Mouse (Mus musculus) forebrain, embryonic 15.5 days (tissue): ENCODE data around the gene Acp2. TPM values are rescaled to one million over a fixed set of nuclear protein-coding genes. Genes with fewer than 3 reads are reported as not detected.
A peak's percentile ranks its signal among the peaks of the same experiment; 100 is the strongest.

ENCODE experiments used
- ATAC-seq: fragments of 200-750 bp; cut with Nextera tagmentation; replicated peaks from 2 replicates; pipeline ENCODE4 v1.8.0; 2017; ENCODE audit warnings: mild to moderate bottlenecking, moderate TSS enrichment, moderate library complexity
- H3K27ac ChIP-seq: fragments of 300-500 bp; sonication (generic); replicated peaks from 2 replicates; pipeline ENCODE4 v1.5.1; 2015; ENCODE audit warnings: mild to moderate bottlenecking, inconsistent platforms
- H3K27me3 ChIP-seq: fragments of 300-500 bp; sonication (generic); 2 replicates; pipeline ENCODE4 v1.6.1; 2015; ENCODE audit warnings: inconsistent platforms
- H3K36me3 ChIP-seq: fragments of 300-500 bp; sonication (generic); 2 replicates; pipeline ENCODE4 v1.6.1; 2015; ENCODE audit warnings: mild to moderate bottlenecking, inconsistent platforms
- H3K4me1 ChIP-seq: fragments of 300-500 bp; sonication (generic); 2 replicates; pipeline ENCODE4 v1.6.1; 2015; ENCODE audit warnings: inconsistent platforms
- H3K4me2 ChIP-seq: fragments of 300-500 bp; sonication (generic); replicated peaks from 2 replicates; pipeline ENCODE4 v1.6.1; 2015; ENCODE audit warnings: mild to moderate bottlenecking, inconsistent platforms
- H3K4me3 ChIP-seq: fragments of 300-500 bp; sonication (generic); 2 replicates; pipeline ENCODE4 v1.5.1; 2015; ENCODE audit warnings: mild to moderate bottlenecking, inconsistent platforms
- H3K9ac ChIP-seq: fragments of 300-500 bp; sonication (generic); replicated peaks from 2 replicates; pipeline ENCODE4 v1.6.1; 2015; ENCODE audit warnings: mild to moderate bottlenecking, inconsistent platforms
- H3K9me3 ChIP-seq: fragments of 300-500 bp; sonication (generic); 2 replicates; pipeline ENCODE4 v1.6.1; 2016; ENCODE audit warnings: inconsistent platforms
- WGBS: fragments of 180-500 bp; shearing (Covaris S2); methylation state at CpG from one replicate; pipeline ENCODE4 v1.1.7; 2015; ENCODE audit warnings: mixed read lengths; 5-methylcytosine and 5-hydroxymethylcytosine counted together
- polyA plus RNA-seq: library from polyadenylated mRNA; unstranded; fragments of >200 nt; fragmentation: Nextera tagmentation; extraction: Ambion mirVana; gene quantifications from 2 replicates; pipeline ENCODE4 v1.2.1, GENCODE M21; 2015

Gene Acp2
- 36.1 and 36.9 TPM in 2 replicates for polyA plus RNA-seq

GRCm38 (mm10) chr2:91202222-91202971 lies at the start of gene Acp2, which contains the start of gene Nr1h3:
TSS of gene Acp2 (plus strand) at chr2:91202885.
TSS of gene Nr1h3 (minus strand) at chr2:91202834.
- peaks cover 30% of the 10 kb centered on the region for H3K4me1 ChIP-seq
- WGBS: 4% methylated on average over 28 of the region's 28 CpGs
- peak within 1 kb of the TSS; percentile 67 for H3K4me2 ChIP-seq
- H3K27me3 ChIP-seq: no peaks in the 10 kb centered on the region
- no peaks in the 10 kb centered on the region for H3K9me3 ChIP-seq
- peak within 1 kb of the TSS; percentile 86 for H3K9ac ChIP-seq
- ATAC-seq: peak; percentile 98
- H3K36me3 ChIP-seq: peaks cover 25% of the 10 kb centered on the region
- H3K27ac ChIP-seq: peak within 1 kb of the TSS; percentile 89
- H3K4me3 ChIP-seq: peak within 1 kb of the TSS; percentile 74

GRCm38 (mm10) chr2:91152885-91153377 lies 49.8 kb upstream of the Acp2 start:
- ATAC-seq: no peak
- Histone ChIP-seq H3K27ac (no peak overlapping the region), H3K4me1 (no peaks in the 10 kb centered on the region), H3K4me2 (no peak overlapping the region), H3K9me3 (no peaks in the 10 kb centered on the region), H3K4me3 (no peak overlapping the region), H3K9ac (no peak overlapping the region), H3K36me3 (peaks cover 71% of the 10 kb centered on the region), H3K27me3 (no peaks in the 10 kb centered on the region)
- WGBS: 90% methylated on average over 3 of the region's 3 CpGs

GRCm38 (mm10) chr2:91154091-91154490 lies 48.6 kb upstream of the Acp2 start:
- Histone ChIP-seq H3K27ac (no peak overlapping the region), H3K36me3 (peaks cover 72% of the 10 kb centered on the region), H3K4me2 (no peak overlapping the region), H3K27me3 (no peaks in the 10 kb centered on the region), H3K9me3 (no peaks in the 10 kb centered on the region), H3K4me3 (no peak overlapping the region), H3K9ac (no peak overlapping the region), H3K4me1 (no peaks in the 10 kb centered on the region)
- 92% methylated on average over 3 of the region's 3 CpGs for WGBS
- ATAC-seq: no peak

- WGBS: 37% methylated on average over 6 of the region's 6 CpGs
These were observed 45.5 kb upstream of the Acp2 start for GRCm38 (mm10) chr2:91157002-91157752.

GRCm38 (mm10) chr2:91160591-91160990 lies 42.1 kb upstream of the Acp2 start:
- Histone ChIP-seq H3K9me3 (no peaks in the 10 kb centered on the region), H3K4me2 (no peak overlapping the region), H3K4me3 (no peak overlapping the region), H3K27ac (no peak overlapping the region), H3K4me1 (no peaks in the 10 kb centered on the region), H3K27me3 (no peaks in the 10 kb centered on the region), H3K36me3 (peaks cover 89% of the 10 kb centered on the region), H3K9ac (no peak overlapping the region)
- ATAC-seq: no peak
- WGBS: 93% methylated on average over 6 of the region's 6 CpGs

More at GRCm38 (mm10) chr2:91157002-91157752, 45.5 kb upstream of the Acp2 start:
- no peaks in the 10 kb centered on the region for H3K4me1 ChIP-seq
- H3K9ac ChIP-seq: no peak overlapping the region
- no peaks in the 10 kb centered on the region for H3K9me3 ChIP-seq
- ATAC-seq: no peak
- no peak overlapping the region for H3K4me2 ChIP-seq
- no peaks in the 10 kb centered on the region for H3K27me3 ChIP-seq
- no peak overlapping the region for H3K27ac ChIP-seq
- peaks cover 87% of the 10 kb centered on the region for H3K36me3 ChIP-seq
- H3K4me3 ChIP-seq: no peak overlapping the region

- ATAC-seq: no peak
- Histone ChIP-seq H3K27me3 (no peaks in the 10 kb centered on the region), H3K9me3 (no peaks in the 10 kb centered on the region), H3K4me1 (no peaks in the 10 kb centered on the region), H3K9ac (no peak overlapping the region), H3K4me2 (no peak overlapping the region), H3K4me3 (no peak overlapping the region), H3K27ac (no peak overlapping the region), H3K36me3 (peaks cover 89% of the 10 kb centered on the region)
- 90% methylated on average over 4 of the region's 4 CpGs for WGBS
These were observed 39.7 kb upstream of the Acp2 start for GRCm38 (mm10) chr2:91162952-91163351.

- no peaks in the 10 kb centered on the region for H3K9me3 ChIP-seq
- H3K9ac ChIP-seq: no peak overlapping the region
- H3K27me3 ChIP-seq: no peaks in the 10 kb centered on the region
- H3K4me3 ChIP-seq: no peak overlapping the region
- H3K27ac ChIP-seq: no peak overlapping the region
- no peak for ATAC-seq
- WGBS: 93% methylated on average over 5 of the region's 5 CpGs
- H3K36me3 ChIP-seq: peaks cover 89% of the 10 kb centered on the region
- H3K4me1 ChIP-seq: no peaks in the 10 kb centered on the region
- no peak overlapping the region for H3K4me2 ChIP-seq
These were observed 39.2 kb upstream of the Acp2 start for GRCm38 (mm10) chr2:91163532-91163931.

GRCm38 (mm10) chr2:91164991-91165390 lies 37.7 kb upstream of the Acp2 start:
- 89% methylated on average over 6 of the region's 6 CpGs for WGBS
- Histone ChIP-seq H3K4me3 (no peak overlapping the region), H3K4me2 (no peak overlapping the region), H3K9me3 (no peaks in the 10 kb centered on the region), H3K4me1 (no peaks in the 10 kb centered on the region), H3K9ac (no peak overlapping the region), H3K27me3 (no peaks in the 10 kb centered on the region), H3K36me3 (peaks cover 92% of the 10 kb centered on the region), H3K27ac (no peak overlapping the region)
- no peak for ATAC-seq

GRCm38 (mm10) chr2:91167629-91168028 lies 35.1 kb upstream of the Acp2 start:
- Histone ChIP-seq H3K4me3 (no peak overlapping the region), H3K9ac (no peak overlapping the region), H3K36me3 (peaks cover 90% of the 10 kb centered on the region), H3K27me3 (no peaks in the 10 kb centered on the region), H3K4me1 (no peaks in the 10 kb centered on the region), H3K9me3 (no peaks in the 10 kb centered on the region), H3K4me2 (no peak overlapping the region), H3K27ac (no peak overlapping the region)
- ATAC-seq: no peak
- WGBS: 80% methylated on average over 4 of the region's 4 CpGs

GRCm38 (mm10) chr2:91169587-91170322 lies 32.9 kb upstream of the Acp2 start:
- no peak overlapping the region for H3K9ac ChIP-seq
- no peak overlapping the region for H3K4me2 ChIP-seq

GRCm38 (mm10) chr2:91175490-91175889 lies 27.2 kb upstream of the Acp2 start:
- WGBS: 89% methylated on average over 4 of the region's 4 CpGs
- Histone ChIP-seq H3K4me3 (no peak overlapping the region), H3K36me3 (peaks cover 68% of the 10 kb centered on the region), H3K27me3 (no peaks in the 10 kb centered on the region), H3K4me2 (no peak overlapping the region), H3K27ac (no peak overlapping the region), H3K9me3 (no peaks in the 10 kb centered on the region), H3K4me1 (peaks cover 7% of the 10 kb centered on the region), H3K9ac (no peak overlapping the region)
- ATAC-seq: no peak

More at GRCm38 (mm10) chr2:91169587-91170322, 32.9 kb upstream of the Acp2 start:
- no peak for ATAC-seq
- Histone ChIP-seq H3K27me3 (no peaks in the 10 kb centered on the region), H3K36me3 (peaks cover 90% of the 10 kb centered on the region), H3K4me3 (no peak overlapping the region), H3K27ac (no peak overlapping the region), H3K4me1 (no peaks in the 10 kb centered on the region), H3K9me3 (no peaks in the 10 kb centered on the region)
- 89% methylated on average over 25 of the region's 25 CpGs for WGBS

- Histone ChIP-seq H3K4me2 (no peak overlapping the region), H3K4me1 (peaks cover 15% of the 10 kb centered on the region), H3K27ac (no peak overlapping the region), H3K27me3 (no peaks in the 10 kb centered on the region), H3K4me3 (no peak overlapping the region), H3K9ac (no peak overlapping the region), H3K9me3 (no peaks in the 10 kb centered on the region), H3K36me3 (peaks cover 63% of the 10 kb centered on the region)
- WGBS: 80% methylated on average over 6 of the region's 6 CpGs
- no peak for ATAC-seq
These were observed 26.5 kb upstream of the Acp2 start for GRCm38 (mm10) chr2:91176234-91176633.
